Mouse (Mus musculus) forebrain, embryonic 11.5 days (tissue): ENCODE results near the gene Agap1. TPM values are rescaled to one million over a fixed set of nuclear protein-coding genes. Genes with fewer than 3 reads are reported as not detected.
A peak's percentile ranks its signal among the peaks of the same experiment; 100 is the strongest.

ENCODE experiments used
- ATAC-seq: fragments of 200-750 bp; cut with Nextera tagmentation; replicated peaks from 2 replicates; pipeline ENCODE4 v1.8.0; 2017; ENCODE audit warnings: moderate TSS enrichment; ENCODE audit not compliant: low FRiP score
- DNase-seq: peaks from one replicate; pipeline ENCODE4 v3.0.0-alpha.2; 2017; ENCODE audit warnings: low spot score
- H3K27ac ChIP-seq: fragments of 300-500 bp; sonication (generic); 2 replicates; pipeline ENCODE4 v1.5.1; 2014; ENCODE audit warnings: low read depth, low read length
- H3K27me3 ChIP-seq: fragments of 300-500 bp; sonication (generic); 2 replicates; pipeline ENCODE4 v1.6.1; 2014; ENCODE audit warnings: mild to moderate bottlenecking, low read length, mixed read lengths; ENCODE audit not compliant: control insufficient read depth, insufficient read depth
- H3K36me3 ChIP-seq: fragments of 300-500 bp; sonication (generic); 2 replicates; pipeline ENCODE4 v1.6.1; 2014; ENCODE audit warnings: mild to moderate bottlenecking, low read length, moderate library complexity, mixed read lengths; ENCODE audit not compliant: control insufficient read depth, insufficient read depth
- H3K4me1 ChIP-seq: fragments of 300-500 bp; sonication (generic); replicated peaks from 2 replicates; pipeline ENCODE4 v1.6.1; 2014; ENCODE audit warnings: low read length, mixed read lengths; ENCODE audit not compliant: control insufficient read depth, insufficient read depth
- H3K4me2 ChIP-seq: fragments of 300-500 bp; sonication (generic); 2 replicates; pipeline ENCODE4 v1.6.1; 2014; ENCODE audit warnings: low read depth, mild to moderate bottlenecking, low read length, moderate library complexity, mixed read lengths; ENCODE audit not compliant: severe bottlenecking
- H3K4me3 ChIP-seq: fragments of 300-500 bp; sonication (generic); 2 replicates; pipeline ENCODE4 v1.5.1; 2014; ENCODE audit warnings: low read depth, low read length
- H3K9ac ChIP-seq: fragments of 300-500 bp; sonication (generic); 2 replicates; pipeline ENCODE4 v1.6.1; 2014; ENCODE audit warnings: low read length
- H3K9me3 ChIP-seq: fragments of 300-500 bp; sonication (generic); 2 replicates; pipeline ENCODE4 v1.6.1; 2016; ENCODE audit warnings: low read length, mixed read lengths; ENCODE audit not compliant: control insufficient read depth
- WGBS: fragments of 180-500 bp; shearing (Covaris S2); extraction: QIAGEN DNeasy Blood & Tissue Kit; methylation state at CpG from one replicate; pipeline ENCODE4 v1.1.7; 2014; 5-methylcytosine and 5-hydroxymethylcytosine counted together
- polyA plus RNA-seq: library from polyadenylated mRNA; unstranded; fragments of >200 nt; fragmentation: Nextera tagmentation; extraction: Ambion mirVana; gene quantifications from 2 replicates; pipeline ENCODE4 v1.2.1, GENCODE M21; 2014

Gene Agap1
- polyA plus RNA-seq, 1 experiment from 2014 or later = 36.1 TPM

- H3K4me1 ChIP-seq = peaks cover 20% of the 10 kb centered on the region
- no peak overlapping the region for H3K9ac ChIP-seq
- H3K36me3 ChIP-seq = no peaks in the 10 kb centered on the region
- DNase-seq = no peak
- no peak overlapping the region for H3K27ac ChIP-seq
- WGBS = 20% methylated on average over 16 of the region's 16 CpGs
- ATAC-seq = no peak
- H3K4me3 ChIP-seq = no peak overlapping the region
- H3K27me3 ChIP-seq = peaks cover 92% of the 10 kb centered on the region
- no peaks in the 10 kb centered on the region for H3K9me3 ChIP-seq
- no peak overlapping the region for H3K4me2 ChIP-seq
Measured at GRCm38 (mm10) chr1:89938884-89939595, 484.4 kb downstream of the Agap1 start.

- peaks cover 92% of the 10 kb centered on the region for H3K27me3 ChIP-seq
- no peak overlapping the region for H3K9ac ChIP-seq
- no peak overlapping the region for H3K4me2 ChIP-seq
- ATAC-seq (no peak), DNase-seq (no peak)
- H3K4me3 ChIP-seq = no peak overlapping the region
- no peaks in the 10 kb centered on the region for H3K36me3 ChIP-seq
- 19% methylated on average over 16 of the region's 16 CpGs for WGBS
- H3K27ac ChIP-seq = no peak overlapping the region
- H3K4me1 ChIP-seq = peaks cover 20% of the 10 kb centered on the region
- H3K9me3 ChIP-seq = no peaks in the 10 kb centered on the region
Measured at GRCm38 (mm10) chr1:89939596-89939960, 485.0 kb downstream of the Agap1 start.

- peak; percentile 95 for DNase-seq
- ATAC-seq = peak; percentile 69; the same call in 1 of the 2 replicates
- Histone ChIP-seq H3K4me2 (no peak overlapping the region), H3K27me3 (peaks cover 93% of the 10 kb centered on the region), H3K4me3 (no peak overlapping the region), H3K36me3 (no peaks in the 10 kb centered on the region), H3K9ac (no peak overlapping the region), H3K27ac (no peak overlapping the region), H3K9me3 (no peaks in the 10 kb centered on the region), H3K4me1 (peaks cover 20% of the 10 kb centered on the region)
- 2% methylated on average over 34 of the region's 34 CpGs for WGBS
Measured at GRCm38 (mm10) chr1:89939981-89940726, 485.5 kb downstream of the Agap1 start.

GRCm38 (mm10) chr1:89940961-89941524, 486.4 kb downstream of the Agap1 start:
- Histone ChIP-seq H3K27me3 (peaks cover 92% of the 10 kb centered on the region), H3K9me3 (no peaks in the 10 kb centered on the region), H3K4me2 (peak overlapping the region; percentile 61; the same call in 1 of the 2 replicates), H3K36me3 (no peaks in the 10 kb centered on the region), H3K27ac (no peak overlapping the region), H3K4me3 (peak overlapping the region; percentile 28; the same call in 1 of the 2 replicates), H3K4me1 (peaks cover 15% of the 10 kb centered on the region), H3K9ac (no peak overlapping the region)
- DNase-seq (no peak), ATAC-seq (0 out of 2 replicates have a peak, but pooled peaks have one; percentile 14)
- whole genome bisulfite sequencing = 4% methylated on average over 15 of the region's 15 CpGs

GRCm38 (mm10) chr1:89941701-89942381, 487.2 kb downstream of the Agap1 start:
- ATAC-seq = no peak; the same call in 1 of the 2 replicates
- H3K4me1 ChIP-seq = peaks cover 14% of the 10 kb centered on the region
- H3K9me3 ChIP-seq = no peaks in the 10 kb centered on the region
- peak overlapping the region; percentile 43 for H3K9ac ChIP-seq
- H3K27me3 ChIP-seq = peaks cover 87% of the 10 kb centered on the region
- H3K4me2 ChIP-seq = peak overlapping the region; percentile 61
- under 1% methylated on average over 40 of the region's 40 CpGs for WGBS
- peak overlapping the region; percentile 28 for H3K4me3 ChIP-seq
- 0 out of 2 replicates have a peak overlapping the region, but pooled peaks have one; percentile 2 for H3K27ac ChIP-seq
- DNase-seq = peak; percentile 64
- H3K36me3 ChIP-seq = no peaks in the 10 kb centered on the region

- no peak for DNase-seq
- Histone ChIP-seq H3K9me3 (no peaks in the 10 kb centered on the region), H3K27ac (no peak overlapping the region), H3K4me2 (peak overlapping the region; percentile 61), H3K9ac (peak overlapping the region; percentile 43; the same call in 1 of the 2 replicates), H3K4me1 (peaks cover 14% of the 10 kb centered on the region), H3K27me3 (peaks cover 86% of the 10 kb centered on the region), H3K36me3 (no peaks in the 10 kb centered on the region), H3K4me3 (peak overlapping the region; percentile 28; the same call in 1 of the 2 replicates)
- no peak for ATAC-seq
- 2% methylated on average over 15 of the region's 15 CpGs for WGBS
Measured at GRCm38 (mm10) chr1:89942395-89942976, 487.9 kb downstream of the Agap1 start.

- Histone ChIP-seq H3K4me3 (no peak overlapping the region), H3K9me3 (no peaks in the 10 kb centered on the region), H3K27ac (no peak overlapping the region), H3K27me3 (peaks cover 84% of the 10 kb centered on the region), H3K4me2 (no peak overlapping the region), H3K9ac (no peak overlapping the region), H3K36me3 (no peaks in the 10 kb centered on the region), H3K4me1 (peaks cover 14% of the 10 kb centered on the region)
- 3% methylated on average over 16 of the region's 16 CpGs for WGBS
- DNase-seq (peak; percentile 89), ATAC-seq (0 out of 2 replicates have a peak, but pooled peaks have one; percentile 13)
Measured at GRCm38 (mm10) chr1:89943202-89943601, 488.6 kb downstream of the Agap1 start.
